Mouse (Mus musculus) liver, embryonic 14.5 days (tissue): ENCODE measurements around the gene Slc22a14.

ENCODE experiments used
- CTCF ChIP-seq: IDR thresholded peaks from 2 replicates; pipeline ENCODE4 v1.5.1; 2016; ENCODE audit warnings: antibody characterized with exemption, low read depth, control low read depth
- EP300 ChIP-seq: IDR thresholded peaks from 2 replicates; pipeline ENCODE4 v1.6.1; 2016; ENCODE audit warnings: antibody characterized with exemption, low read depth

DNA sequence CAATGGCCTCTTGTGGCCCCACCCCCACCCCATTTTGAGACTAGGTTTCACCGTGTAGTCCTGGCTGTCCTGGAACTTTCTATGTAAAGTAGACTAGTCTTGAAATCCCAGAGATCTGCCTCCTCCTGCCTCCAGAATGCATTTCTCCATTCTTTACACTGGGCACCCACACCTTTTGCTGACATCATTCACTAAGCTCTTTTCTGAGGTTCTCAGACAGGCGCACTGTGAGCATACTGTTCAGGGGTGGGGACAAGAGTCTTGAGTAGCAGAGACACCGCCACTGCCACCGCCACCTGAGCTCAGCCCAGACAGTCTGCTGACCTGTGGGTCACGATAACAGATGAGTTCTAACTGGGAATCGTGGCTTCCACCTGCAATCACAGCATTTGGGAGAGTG, 9.4 kb downstream of the Slc22a14 start:
- TF ChIP-seq CTCF (no peak), EP300 (no peak)
